ENCODE assay signal across 13 mouse cellular contexts in genomic region chr5:77855191-77855590, GRCm38 (mm10).
"Had no signal": no experiment of that assay in that cellular context is flagged by ENCODE, and none has a peak within 500 bp of the region (broad histone marks: within the 10 kb centered on the region; RNA-seq: fewer than 3 reads in every experiment).

No protein-coding gene starts in this region.

- H3K27me3 ChIP-seq: kidney, embryonic 15.5 days; limb, embryonic 15.5 days; liver, embryonic 12.5 days; midbrain, embryonic 12.5 days; neural tube, embryonic 13.5 days had no signal

- H3K4me2 ChIP-seq: kidney, embryonic 15.5 days; limb, embryonic 15.5 days; liver, embryonic 12.5 days; lung, embryonic 14.5 days; midbrain, embryonic 12.5 days; neural tube, embryonic 13.5 days had no signal

- H3K4me1 ChIP-seq: kidney, embryonic 15.5 days; limb, embryonic 15.5 days; liver, embryonic 12.5 days; midbrain, embryonic 12.5 days; neural tube, embryonic 13.5 days had no signal

- H3K36me3 ChIP-seq: kidney, embryonic 15.5 days; limb, embryonic 15.5 days; liver, embryonic 12.5 days; midbrain, embryonic 12.5 days; neural tube, embryonic 13.5 days had no signal

- ATAC-seq: liver, embryonic 12.5 days had no signal

- H3K9ac ChIP-seq: kidney, embryonic 15.5 days; limb, embryonic 15.5 days; liver, embryonic 12.5 days; lung, embryonic 14.5 days; midbrain, embryonic 12.5 days; neural tube, embryonic 13.5 days had no signal

- DNase-seq: kidney, adult 2 months; kidney, postnatal 14 days; lung, postnatal 10 days; lung, postnatal 4 days; thymus, postnatal 4 days had no signal

- H3K27ac ChIP-seq: kidney, embryonic 15.5 days; left cerebral cortex, adult 2 months; limb, embryonic 15.5 days; liver, embryonic 12.5 days; midbrain, embryonic 12.5 days; neural tube, embryonic 13.5 days; stomach, postnatal 0 days had no signal

- H3K9me3 ChIP-seq: kidney, embryonic 15.5 days; limb, embryonic 15.5 days; midbrain, embryonic 12.5 days; neural tube, embryonic 13.5 days had no signal

- H3K4me3 ChIP-seq: kidney, embryonic 15.5 days; left cerebral cortex, adult 2 months; limb, embryonic 15.5 days; liver, embryonic 12.5 days; midbrain, embryonic 12.5 days; neural tube, embryonic 13.5 days had no signal
